Mouse (Mus musculus) erythroid progenitor cell, adult 5-6 weeks (primary cell): ENCODE data around the gene Exd1. TPM values are rescaled to one million over a fixed set of nuclear protein-coding genes. Genes with fewer than 3 reads are reported as not detected.
"Not testable (repeated sequence)": the region's sequence is repeated elsewhere in the genome, so short reads cannot be mapped to it uniquely, and the experiment has no call there.

Experiments
- ATAC-seq: replicated peaks from 2 replicates; pipeline ENCODE4 v1.8.0; 2016; ENCODE audit warnings: moderate number of reproducible peaks, mild to moderate bottlenecking, moderate TSS enrichment, inconsistent platforms; ENCODE audit not compliant: poor library complexity, low FRiP score, severe bottlenecking
- total RNA-seq, 2 experiments: library from RNA; stranded (forward) in 1 of 2; stranded (reverse) in 1 of 2; fragments of 150-400 nt in 1 of 2; fragments of 186-747, 209-891 nt in 1 of 2; gene quantifications; 2 replicates each; pipeline versions ENCODE4 v1.2.3 to v1.2.4; 2015 to 2017; ENCODE audit warnings: low replicate concordance in 2 of 2

The Exd1 gene
- total RNA-seq, 2 experiments from 2014 or later = not detected

GRCm38 (mm10) chr2:119546848-119547521 lies 442 bp downstream of the Exd1 start:
- ATAC-seq = peak; percentile 77

GRCm38 (mm10) chr2:119543656-119544055 lies 3.8 kb downstream of the Exd1 start:
- no peak for ATAC-seq

GRCm38 (mm10) chr2:119542106-119542505 lies 5.3 kb downstream of the Exd1 start:
- ATAC-seq = no peak

- no peak for ATAC-seq
Observed at GRCm38 (mm10) chr2:119538802-119539201, 8.6 kb downstream of the Exd1 start.

- ATAC-seq = no peak
Observed at GRCm38 (mm10) chr2:119525422-119525821, 22.0 kb downstream of the Exd1 start.

GRCm38 (mm10) chr2:119523836-119524235 lies 23.6 kb downstream of the Exd1 start:
- no peak for ATAC-seq

GRCm38 (mm10) chr2:119520550-119520949 lies 26.9 kb downstream of the Exd1 start:
- ATAC-seq = no peak

- ATAC-seq = no peak
Observed at GRCm38 (mm10) chr2:119516811-119517210, 30.6 kb downstream of the Exd1 start.

GRCm38 (mm10) chr2:119514026-119514522 lies 33.4 kb downstream of the Exd1 start:
- no peak for ATAC-seq

- ATAC-seq = peak; percentile 52; the same call in 1 of the 2 replicates
Observed at GRCm38 (mm10) chr2:119512292-119512691, 35.1 kb downstream of the Exd1 start.

GRCm38 (mm10) chr2:119510856-119511255 lies 36.6 kb downstream of the Exd1 start:
- ATAC-seq = no peak

GRCm38 (mm10) chr2:119508518-119508917 lies 38.9 kb downstream of the Exd1 start:
- not testable (repeated sequence) for ATAC-seq

GRCm38 (mm10) chr2:119507108-119507507 lies 40.3 kb downstream of the Exd1 start:
- ATAC-seq = no peak

GRCm38 (mm10) chr2:119500965-119501652 lies 46.3 kb downstream of the Exd1 start:
- ATAC-seq = no peak

- ATAC-seq = no peak
Observed at GRCm38 (mm10) chr2:119498859-119499258, 48.6 kb downstream of the Exd1 start.

GRCm38 (mm10) chr2:119496082-119496481 lies 51.3 kb downstream of the Exd1 start:
- ATAC-seq = no peak

GRCm38 (mm10) chr2:119491953-119492352 lies 55.5 kb downstream of the Exd1 start:
- ATAC-seq = no peak

GRCm38 (mm10) chr2:119486488-119486887 lies 60.9 kb downstream of the Exd1 start:
- no peak for ATAC-seq

- ATAC-seq = no peak
Observed at GRCm38 (mm10) chr2:119482307-119482706, 65.1 kb downstream of the Exd1 start.

- ATAC-seq = no peak
Observed at GRCm38 (mm10) chr2:119478397-119478749, 69.1 kb downstream of the Exd1 start.
